Comparison of ENCODE assay signal across 12 mouse cellular contexts in genomic region chr13:63111297-63112042, GRCm38 (mm10).
DNase-seq lines count a peak whose midpoint lies in the region; ATAC-seq and TF ChIP-seq lines count a peak whose summit lies in the region.
"Had no signal": no experiment of that assay in that cellular context is flagged by ENCODE, and none has a peak within 500 bp of the region (broad histone marks: within the 10 kb centered on the region; RNA-seq: fewer than 3 reads in every experiment).

No protein-coding gene starts in this region.

- H3ac ChIP-seq in myocyte (ENCODE audit: control insufficient read depth, insufficient read length), result no peak overlapping the region

- no peak overlapping the region for H3K4me2 ChIP-seq in heart, embryonic 15.5 days
- H3K4me2 ChIP-seq in lung, embryonic 14.5 days, result peak overlapping the region; percentile 15; the same call in 1 of the 2 replicates
- H3K4me2 ChIP-seq in embryonic facial prominence, embryonic 14.5 days (ENCODE audit: low read depth, low read length), result no peak overlapping the region
- H3K4me2 ChIP-seq in myocyte (ENCODE audit: low read depth), result peak overlapping the region; percentile 63
- H3K4me2 ChIP-seq: neural tube, embryonic 12.5 days had no signal

- peaks cover 37% of the 10 kb centered on the region for H3K4me1 ChIP-seq in heart, embryonic 15.5 days (replicated peaks)
- H3K4me1 ChIP-seq in heart, embryonic 10.5 days, result peaks cover 15% of the 10 kb centered on the region
- H3K4me1 ChIP-seq in lung, embryonic 14.5 days (ENCODE audit: insufficient read depth), result peaks cover 48% of the 10 kb centered on the region
- peaks cover 42% of the 10 kb centered on the region for H3K4me1 ChIP-seq in embryonic facial prominence, embryonic 14.5 days (ENCODE audit: control insufficient read depth, insufficient read depth, low read length)

- H3K27me3 ChIP-seq in heart, embryonic 15.5 days, result no peaks in the 10 kb centered on the region
- H3K27me3 ChIP-seq in heart, embryonic 10.5 days (ENCODE audit: insufficient read depth, poor library complexity, severe bottlenecking), result no peaks in the 10 kb centered on the region
- H3K27me3 ChIP-seq in lung, embryonic 14.5 days (ENCODE audit: insufficient read depth, low read length), result no peaks in the 10 kb centered on the region
- H3K27me3 ChIP-seq in embryonic facial prominence, embryonic 14.5 days (replicated peaks; ENCODE audit: control insufficient read depth, insufficient read depth, low read length), result no peaks in the 10 kb centered on the region
- H3K27me3 ChIP-seq in myocyte (ENCODE audit: control insufficient read depth, insufficient read depth, insufficient read length), result no peaks in the 10 kb centered on the region
- H3K27me3 ChIP-seq: neural tube, embryonic 12.5 days; Patski had no signal

- no peak for ATAC-seq in heart, embryonic 15.5 days (replicated peaks; ENCODE audit: insufficient number of reproducible peaks, insufficient read depth, low FRiP score, low read depth)
- ATAC-seq in lung, embryonic 14.5 days (ENCODE audit: insufficient read depth), result peak; percentile 79
- no peak for ATAC-seq in embryonic facial prominence, embryonic 14.5 days (ENCODE audit: low read depth)
- ATAC-seq: Patski had no signal

- H3K27ac ChIP-seq in heart, embryonic 15.5 days, result peak overlapping the region; percentile 77
- H3K27ac ChIP-seq in heart, embryonic 10.5 days, result no peak overlapping the region; the same call in 1 of the 2 replicates
- peak overlapping the region; percentile 91 for H3K27ac ChIP-seq in lung, embryonic 14.5 days (ENCODE audit: low read depth)
- peak overlapping the region; percentile 85 for H3K27ac ChIP-seq in embryonic facial prominence, embryonic 14.5 days (replicated peaks; ENCODE audit: low read depth, low read length)
- H3K27ac ChIP-seq: neural tube, embryonic 12.5 days had no signal

- H3K36me3 ChIP-seq in heart, embryonic 15.5 days, result no peaks in the 10 kb centered on the region
- no peaks in the 10 kb centered on the region for H3K36me3 ChIP-seq in heart, embryonic 10.5 days
- no peaks in the 10 kb centered on the region for H3K36me3 ChIP-seq in lung, embryonic 14.5 days (ENCODE audit: insufficient read depth)
- H3K36me3 ChIP-seq in embryonic facial prominence, embryonic 14.5 days (ENCODE audit: control insufficient read depth, insufficient read depth, low read length), result no peaks in the 10 kb centered on the region
- H3K36me3 ChIP-seq in myocyte (ENCODE audit: control insufficient read depth, insufficient read depth), result no peaks in the 10 kb centered on the region
- H3K36me3 ChIP-seq: neural tube, embryonic 12.5 days had no signal

- H3K79me2 ChIP-seq in myocyte (ENCODE audit: control insufficient read depth, insufficient read depth), result no peaks in the 10 kb centered on the region

- 70% methylated on average over 5 of the region's 5 CpGs for WGBS in heart, embryonic 15.5 days
- 80% methylated on average over 5 of the region's 5 CpGs for WGBS in heart, embryonic 10.5 days
- 26% methylated on average over 5 of the region's 5 CpGs for whole genome bisulfite sequencing in lung, embryonic 14.5 days
- WGBS in embryonic facial prominence, embryonic 14.5 days, result 40% methylated on average over 5 of the region's 5 CpGs

- no peak overlapping the region for H3K4me3 ChIP-seq in heart, embryonic 15.5 days
- no peak overlapping the region for H3K4me3 ChIP-seq in heart, embryonic 10.5 days
- H3K4me3 ChIP-seq in lung, embryonic 14.5 days (ENCODE audit: low read depth, low read length), result no peak overlapping the region
- no peak overlapping the region for H3K4me3 ChIP-seq in embryonic facial prominence, embryonic 14.5 days (ENCODE audit: low read depth, low read length)
- H3K4me3 ChIP-seq in myocyte, result no peak overlapping the region
- H3K4me3 ChIP-seq: erythroblast, embryonic 14.5 days; neural tube, embryonic 12.5 days had no signal

- no peak for TF ChIP-seq POLR2A in myocyte (IDR thresholded peaks at IDR 0.05; ENCODE audit: insufficient read length, low read depth)

- no peak for DNase-seq in heart, embryonic 10.5 days (ENCODE audit: low spot score)
- peak; percentile 89 for DNase-seq in lung, embryonic 14.5 days
- no peak for DNase-seq in lung, postnatal 10 days
- peak; percentile 42 for DNase-seq in embryonic facial prominence, embryonic 14.5 days (ENCODE audit: low spot score)
- DNase-seq in yolk sac, embryonic 10.5 days (ENCODE audit: low spot score), result no peak
- no peak for DNase-seq in thymus, postnatal 10 days (ENCODE audit: low spot score in 2 of 2)
- DNase-seq: cerebellum, adult 11-12 months had no signal

- no peak for TF ChIP-seq CTCF in lung, embryonic 14.5 days (IDR thresholded peaks at IDR 0.05; ENCODE audit: low read depth)

- no peak overlapping the region for H3K9ac ChIP-seq in heart, embryonic 15.5 days
- H3K9ac ChIP-seq in lung, embryonic 14.5 days, result no peak overlapping the region
- no peak overlapping the region for H3K9ac ChIP-seq in embryonic facial prominence, embryonic 14.5 days (ENCODE audit: low read depth, low read length)
- H3K9ac ChIP-seq: neural tube, embryonic 12.5 days had no signal

- H3K9me3 ChIP-seq in heart, embryonic 15.5 days (replicated peaks), result no peaks in the 10 kb centered on the region
- H3K9me3 ChIP-seq in heart, embryonic 10.5 days, result no peaks in the 10 kb centered on the region
- no peaks in the 10 kb centered on the region for H3K9me3 ChIP-seq in lung, embryonic 14.5 days (ENCODE audit: low read depth, low read length)
- no peaks in the 10 kb centered on the region for H3K9me3 ChIP-seq in embryonic facial prominence, embryonic 14.5 days (ENCODE audit: control insufficient read depth, low read length)
- H3K9me3 ChIP-seq: neural tube, embryonic 12.5 days had no signal

TF ChIP-seq in myocyte, 11 proteins besides CTCF, POLR2A, EP300 and RAD21:
- TF ChIP-seq MYOD1 (IDR thresholded peaks at IDR 0.05; ENCODE audit: control insufficient read depth in 1 of 3, insufficient read length in 2 of 3, low read depth in 2 of 3), result no peak
- TF ChIP-seq CEBPB (IDR thresholded peaks at IDR 0.05; ENCODE audit: insufficient read depth, poor library complexity, severe bottlenecking), result no peak
- TF ChIP-seq MYOG (IDR thresholded peaks at IDR 0.05; ENCODE audit: control insufficient read depth in 1 of 3, insufficient read depth in 1 of 3, insufficient read length in 2 of 3, low read depth in 2 of 3), result no peak
- no peak for TF ChIP-seq USF1 (IDR thresholded peaks at IDR 0.05; ENCODE audit: low read depth)
- TF ChIP-seq POLR2AphosphoS2 (IDR thresholded peaks at IDR 0.05; ENCODE audit: insufficient read length, low read depth), result no peak
- TF ChIP-seq E2F4 (IDR thresholded peaks at IDR 0.05; ENCODE audit: insufficient read depth), result no peak
- TF ChIP-seq REST (IDR thresholded peaks at IDR 0.05; ENCODE audit: insufficient read depth, insufficient read length), result no peak
- no peak for TF ChIP-seq SRF (IDR thresholded peaks at IDR 0.05; ENCODE audit: control insufficient read depth, insufficient read length, low read depth)
- TF ChIP-seq TCF12 (IDR thresholded peaks at IDR 0.05; ENCODE audit: insufficient read depth, poor library complexity, severe bottlenecking), result no peak
- TF ChIP-seq MAX (IDR thresholded peaks at IDR 0.05; ENCODE audit: low read depth), result no peak
- TF ChIP-seq TCF3 (IDR thresholded peaks at IDR 0.05; ENCODE audit: insufficient read length, low read depth), result no peak

Comparison
In these comparisons a context has a peak if more than half of its experiments do, and no peak if none do; other contexts are left out.
1. DNase-seq: peak in lung, embryonic 14.5 days (single experiment) and embryonic facial prominence, embryonic 14.5 days (single experiment); none in heart, embryonic 10.5 days (single experiment), lung, postnatal 10 days (single experiment), yolk sac, embryonic 10.5 days (single experiment) and thymus, postnatal 10 days (0 of 2).
2. H3K4me2 ChIP-seq: peak in lung, embryonic 14.5 days (single experiment) and myocyte (single experiment); none in heart, embryonic 15.5 days (single experiment) and embryonic facial prominence, embryonic 14.5 days (single experiment).